Mouse (Mus musculus) forebrain, embryonic 12.5 days (tissue): ENCODE data around the gene Smim14. TPM values are rescaled to one million over a fixed set of nuclear protein-coding genes. Genes with fewer than 3 reads are reported as not detected.
"Not testable (repeated sequence)": the region's sequence is repeated elsewhere in the genome, so short reads cannot be mapped to it uniquely, and the experiment has no call there.

Source experiments
- ATAC-seq: fragments of 200-750 bp; cut with Nextera tagmentation; 2 replicates; pipeline ENCODE4 v1.8.0; 2017; ENCODE audit warnings: moderate TSS enrichment; ENCODE audit not compliant: low FRiP score
- H3K27ac ChIP-seq: fragments of 300-500 bp; sonication (generic); 2 replicates; pipeline ENCODE4 v1.5.1; 2016; ENCODE audit warnings: mild to moderate bottlenecking
- H3K27me3 ChIP-seq: fragments of 300-500 bp; sonication (generic); 2 replicates; pipeline ENCODE4 v1.6.1; 2016; ENCODE audit warnings: mild to moderate bottlenecking
- H3K36me3 ChIP-seq: fragments of 300-500 bp; sonication (generic); replicated peaks from 2 replicates; pipeline ENCODE4 v1.6.1; 2016; ENCODE audit warnings: mild to moderate bottlenecking
- H3K4me1 ChIP-seq: fragments of 300-500 bp; sonication (generic); 2 replicates; pipeline ENCODE4 v1.6.1; 2016
- H3K4me2 ChIP-seq: fragments of 300-500 bp; sonication (generic); 2 replicates; pipeline ENCODE4 v1.6.1; 2016; ENCODE audit warnings: mild to moderate bottlenecking, moderate library complexity
- H3K4me3 ChIP-seq: fragments of 300-500 bp; sonication (generic); replicated peaks from 2 replicates; pipeline ENCODE4 v1.5.1; 2016; ENCODE audit warnings: mild to moderate bottlenecking
- H3K9ac ChIP-seq: fragments of 300-500 bp; sonication (generic); 2 replicates; pipeline ENCODE4 v1.6.1; 2016; ENCODE audit warnings: mild to moderate bottlenecking
- H3K9me3 ChIP-seq: fragments of 300-500 bp; sonication (generic); 2 replicates; pipeline ENCODE4 v1.6.1; 2016
- WGBS: fragments of 180-500 bp; shearing (Covaris S2); methylation state at CpG from one replicate; pipeline ENCODE4 v1.1.7; 2016; 5-methylcytosine and 5-hydroxymethylcytosine counted together
- polyA plus RNA-seq: library from polyadenylated mRNA; unstranded; fragments of >200 nt; fragmentation: Nextera tagmentation; extraction: Ambion mirVana; gene quantifications from 2 replicates; pipeline ENCODE4 v1.2.1, GENCODE M21; 2016

Smim14 gene
- polyA plus RNA-seq, 1 experiment from 2014 or later: 113 TPM

DNA sequence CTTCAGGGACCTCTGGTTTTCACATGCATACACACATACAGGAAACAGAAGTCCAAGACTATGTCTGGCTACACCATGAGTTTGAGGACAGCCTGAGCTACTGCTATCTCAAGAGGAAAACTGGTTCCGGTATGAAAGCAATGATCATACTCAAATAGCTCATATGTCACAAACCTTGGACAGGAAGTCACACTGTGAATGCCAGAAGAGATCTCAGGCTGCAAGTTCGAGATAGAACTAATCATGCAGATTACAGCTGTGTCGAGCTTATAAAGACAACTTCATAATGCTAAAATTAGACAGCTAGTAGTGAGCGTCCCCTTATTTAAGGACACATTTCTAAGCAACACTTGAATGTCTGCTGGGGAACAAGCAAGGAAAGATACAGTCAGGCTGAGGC is 56.5 kb downstream of the Smim14 start:
- H3K9me3 ChIP-seq: no peaks in the 10 kb centered on the region
- H3K4me1 ChIP-seq: no peaks in the 10 kb centered on the region
- H3K4me2 ChIP-seq: no peak overlapping the region
- 87% methylated on average over 4 of the region's 4 CpGs for WGBS
- no peak for ATAC-seq
- no peaks in the 10 kb centered on the region for H3K27me3 ChIP-seq
- no peaks in the 10 kb centered on the region for H3K36me3 ChIP-seq
- H3K27ac ChIP-seq: no peak overlapping the region
- H3K9ac ChIP-seq: no peak overlapping the region
- H3K4me3 ChIP-seq: no peak overlapping the region

DNA sequence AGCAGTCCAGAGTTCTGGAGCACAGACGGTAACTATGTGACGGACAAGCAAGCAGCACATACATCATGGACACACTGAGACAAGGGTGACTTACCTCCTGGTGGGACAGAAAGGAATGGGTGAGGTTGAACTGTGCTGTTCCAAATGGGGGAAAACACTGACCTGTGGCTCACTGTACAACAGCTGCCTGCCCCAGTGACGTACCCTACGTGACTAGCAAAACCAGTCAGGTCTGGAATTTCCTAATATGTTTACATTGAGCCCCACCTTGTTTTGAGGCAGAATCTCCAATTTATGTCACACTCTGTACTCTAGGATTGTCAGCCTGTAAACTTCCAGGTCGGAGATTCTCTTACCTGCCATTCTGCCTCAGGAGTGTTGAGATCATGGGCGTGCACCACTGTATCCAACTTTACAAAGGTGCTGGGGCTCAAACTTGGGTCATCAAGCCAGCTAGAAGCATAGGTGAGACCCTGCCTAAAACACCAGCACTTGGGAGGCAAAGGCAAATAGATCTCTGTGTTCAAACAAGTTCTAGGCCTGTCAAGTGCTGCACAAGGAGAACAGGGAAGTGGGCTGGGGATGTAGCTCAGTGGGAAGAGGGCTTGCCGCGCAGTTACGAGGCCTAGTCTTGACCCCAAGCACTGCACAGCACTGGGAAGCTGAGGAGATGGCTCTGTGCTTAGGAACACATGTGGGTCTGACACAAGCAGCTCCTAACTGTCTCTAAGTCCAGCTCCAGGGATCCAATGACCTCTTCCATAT is 57.1 kb downstream of the Smim14 start:
- Histone ChIP-seq H3K9ac (no peak overlapping the region), H3K4me1 (no peaks in the 10 kb centered on the region), H3K27me3 (no peaks in the 10 kb centered on the region), H3K36me3 (no peaks in the 10 kb centered on the region), H3K4me3 (no peak overlapping the region), H3K9me3 (no peaks in the 10 kb centered on the region), H3K4me2 (no peak overlapping the region), H3K27ac (no peak overlapping the region)
- 93% methylated on average over 9 of the region's 9 CpGs for WGBS
- ATAC-seq: no peak

DNA sequence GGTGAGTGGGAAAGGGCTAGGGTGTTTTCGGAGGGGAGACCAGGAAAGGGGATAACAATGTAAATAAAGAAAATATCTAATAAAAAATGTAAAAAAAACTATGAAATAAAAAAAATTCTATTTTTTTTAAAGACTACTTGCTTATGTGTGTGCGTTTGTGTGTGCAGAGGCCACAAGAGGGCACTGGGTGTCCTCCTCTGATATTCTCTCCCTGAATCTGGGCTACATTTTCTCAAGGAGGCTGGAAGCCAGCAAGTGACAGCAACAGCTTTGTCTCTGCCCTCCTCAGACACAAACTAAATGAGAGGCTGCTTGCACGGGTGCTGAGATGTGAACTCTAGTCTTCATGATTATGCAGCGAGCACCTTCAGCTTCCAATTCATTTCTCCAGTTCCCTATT is 58.8 kb downstream of the Smim14 start:
- no peaks in the 10 kb centered on the region for H3K27me3 ChIP-seq
- no peaks in the 10 kb centered on the region for H3K36me3 ChIP-seq
- WGBS: 65% methylated on average over 4 of the region's 4 CpGs
- H3K4me3 ChIP-seq: no peak overlapping the region
- no peak for ATAC-seq
- H3K4me1 ChIP-seq: no peaks in the 10 kb centered on the region
- H3K27ac ChIP-seq: no peak overlapping the region
- no peak overlapping the region for H3K9ac ChIP-seq
- no peak overlapping the region for H3K4me2 ChIP-seq
- no peaks in the 10 kb centered on the region for H3K9me3 ChIP-seq

DNA sequence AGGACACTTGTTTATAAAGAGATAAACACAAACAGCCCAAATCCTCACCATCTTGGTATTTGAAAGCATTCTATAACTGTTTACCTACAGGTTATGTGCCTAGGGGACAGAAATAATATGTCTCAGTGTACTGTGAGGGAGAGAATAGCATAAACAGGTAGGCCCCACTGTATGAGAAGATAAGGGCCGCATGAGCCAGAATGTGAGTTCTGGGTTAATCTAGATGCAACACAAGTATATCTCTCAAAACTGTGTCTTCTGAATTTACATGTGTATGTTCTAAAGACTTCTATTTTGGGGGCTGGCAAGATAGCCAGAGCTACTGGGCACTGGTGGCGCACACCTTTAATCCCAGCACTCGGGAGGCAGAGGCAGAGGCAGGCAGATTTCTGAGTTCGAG is 60.2 kb downstream of the Smim14 start:
- WGBS: 97% methylated on average over 4 of the region's 4 CpGs
- not testable (repeated sequence) for H3K9ac ChIP-seq, H3K9me3 ChIP-seq, H3K27me3 ChIP-seq, H3K36me3 ChIP-seq, H3K4me3 ChIP-seq, ATAC-seq, H3K4me2 ChIP-seq, H3K4me1 ChIP-seq, H3K27ac ChIP-seq

DNA sequence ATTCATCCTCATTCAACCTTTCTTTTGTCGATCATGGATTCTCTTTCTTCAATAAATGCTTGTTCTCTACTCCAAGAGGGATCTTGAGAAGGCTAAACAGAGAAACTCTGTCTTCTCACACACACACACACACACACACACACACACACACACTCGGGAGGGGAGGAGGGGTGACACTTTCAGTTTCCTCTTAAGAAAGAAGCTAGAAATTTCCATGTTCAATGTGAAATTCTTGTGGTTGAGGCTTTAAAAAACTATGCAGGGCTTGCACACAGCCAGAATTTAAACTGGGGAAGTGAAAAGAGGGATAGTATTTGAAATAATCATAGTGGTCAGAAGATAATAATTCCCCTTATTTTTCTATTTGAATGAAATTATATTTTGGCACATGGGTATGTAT is 61.2 kb downstream of the Smim14 start:
- H3K4me2 ChIP-seq: no peak overlapping the region
- H3K9me3 ChIP-seq: no peaks in the 10 kb centered on the region
- no peak overlapping the region for H3K9ac ChIP-seq
- no peak for ATAC-seq
- no peak overlapping the region for H3K27ac ChIP-seq
- 91% methylated on average over 2 of the region's 2 CpGs for WGBS
- no peak overlapping the region for H3K4me3 ChIP-seq
- H3K27me3 ChIP-seq: no peaks in the 10 kb centered on the region
- H3K36me3 ChIP-seq: no peaks in the 10 kb centered on the region
- H3K4me1 ChIP-seq: 0 out of 2 replicates have a peak, but pooled peaks cover 3% of the 10 kb centered on the region

DNA sequence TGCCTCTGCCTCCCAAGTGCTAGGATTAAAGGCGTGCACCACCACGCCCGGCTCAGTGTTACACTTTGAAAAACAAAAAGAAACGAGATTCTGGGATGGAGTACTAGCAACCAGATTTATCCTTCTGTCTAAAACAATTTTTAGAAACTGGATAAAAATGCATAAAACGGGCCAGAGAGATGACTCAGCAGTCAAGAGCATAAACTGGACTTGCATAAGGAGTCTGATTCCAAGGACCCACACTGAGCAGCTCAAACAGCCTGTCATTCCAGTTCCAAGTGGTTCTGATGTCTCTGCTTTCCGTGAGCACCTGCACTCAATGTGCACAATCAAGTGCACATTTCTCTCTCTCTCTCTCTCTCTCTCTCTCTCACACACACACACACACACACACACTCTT is 67.2 kb downstream of the Smim14 start:
- peaks cover 24% of the 10 kb centered on the region for H3K36me3 ChIP-seq
- H3K9ac ChIP-seq: no peak overlapping the region
- H3K27ac ChIP-seq: no peak overlapping the region
- H3K4me1 ChIP-seq: 0 out of 2 replicates have a peak, but pooled peaks cover 3% of the 10 kb centered on the region
- no peaks in the 10 kb centered on the region for H3K27me3 ChIP-seq
- no peak overlapping the region for H3K4me2 ChIP-seq
- no peak for ATAC-seq
- no peaks in the 10 kb centered on the region for H3K9me3 ChIP-seq
- no peak overlapping the region for H3K4me3 ChIP-seq
- WGBS: 93% methylated on average over 6 of the region's 6 CpGs

DNA sequence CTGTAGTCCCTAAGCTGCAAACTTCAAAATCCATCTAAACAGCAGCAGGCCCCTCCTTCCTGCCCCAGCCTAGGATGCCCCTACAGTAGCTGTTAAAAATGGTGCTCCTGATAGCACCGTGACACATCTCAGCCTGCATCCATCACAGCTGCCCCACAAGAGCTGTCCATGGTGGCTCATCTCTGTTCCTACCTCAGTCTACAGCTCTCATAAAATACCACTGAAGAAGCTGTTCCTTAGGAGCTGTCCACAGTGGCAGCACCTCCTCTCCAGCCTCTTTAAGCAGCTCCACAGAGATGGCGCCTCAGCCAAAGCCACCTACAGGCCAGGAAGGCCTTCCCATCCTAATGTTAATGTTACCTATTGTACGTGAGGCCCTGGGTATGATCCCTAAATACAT is 70.1 kb downstream of the Smim14 start:
- Histone ChIP-seq H3K4me2 (no peak overlapping the region), H3K27me3 (no peaks in the 10 kb centered on the region), H3K4me1 (no peaks in the 10 kb centered on the region), H3K27ac (no peak overlapping the region), H3K9me3 (no peaks in the 10 kb centered on the region), H3K36me3 (peaks cover 24% of the 10 kb centered on the region), H3K9ac (no peak overlapping the region), H3K4me3 (no peak overlapping the region)
- 89% methylated on average over 3 of the region's 3 CpGs for WGBS
- no peak for ATAC-seq

DNA sequence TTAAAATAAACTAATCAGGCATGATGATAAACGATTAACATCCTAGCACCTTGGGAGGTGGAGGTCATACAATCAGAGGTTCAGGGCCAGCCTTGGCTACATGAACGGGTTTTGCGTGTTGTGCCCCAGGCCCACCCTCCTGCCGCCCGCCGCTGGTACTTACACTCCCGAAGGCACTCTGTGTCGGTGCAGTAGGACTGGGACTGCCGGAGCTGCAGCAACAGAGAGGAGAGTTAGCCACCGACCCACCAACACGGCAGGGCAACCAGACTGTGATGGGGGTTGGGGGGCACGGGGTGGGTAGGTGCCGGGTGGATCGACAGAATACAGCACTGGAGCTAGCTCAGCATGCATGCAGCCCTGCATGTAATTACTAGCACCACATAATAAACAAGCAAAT is 76.6 kb downstream of the Smim14 start:
- ATAC-seq: no peak
- Histone ChIP-seq H3K4me1 (no peaks in the 10 kb centered on the region), H3K27ac (no peak overlapping the region), H3K27me3 (no peaks in the 10 kb centered on the region), H3K36me3 (no peaks in the 10 kb centered on the region), H3K4me3 (no peak overlapping the region), H3K4me2 (no peak overlapping the region), H3K9ac (no peak overlapping the region), H3K9me3 (no peaks in the 10 kb centered on the region)
- WGBS: 91% methylated on average over 14 of the region's 14 CpGs

DNA sequence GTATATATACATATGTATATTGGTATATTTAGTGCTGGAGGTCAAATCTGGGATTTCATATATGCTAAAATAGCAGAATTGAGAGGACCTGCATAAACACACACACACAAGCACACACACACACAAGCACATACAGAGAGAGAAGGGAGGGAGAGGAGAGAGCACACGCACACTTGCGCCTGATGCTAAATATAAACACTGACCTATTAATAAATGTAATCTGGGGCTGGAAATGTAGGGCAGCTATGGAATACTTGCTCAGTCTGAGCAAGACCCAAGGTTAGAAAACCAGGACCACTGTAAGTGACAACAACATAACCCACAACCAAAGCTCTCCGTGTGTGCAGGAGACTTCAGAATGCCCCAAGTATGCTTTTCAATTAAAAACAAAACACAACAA is 77.5 kb downstream of the Smim14 start:
- no peaks in the 10 kb centered on the region for H3K27me3 ChIP-seq
- H3K4me3 ChIP-seq: no peak overlapping the region
- no peak overlapping the region for H3K9ac ChIP-seq
- H3K27ac ChIP-seq: no peak overlapping the region
- H3K36me3 ChIP-seq: no peaks in the 10 kb centered on the region
- 96% methylated on average over 3 of the region's 3 CpGs for WGBS
- no peaks in the 10 kb centered on the region for H3K9me3 ChIP-seq
- no peaks in the 10 kb centered on the region for H3K4me1 ChIP-seq
- no peak overlapping the region for H3K4me2 ChIP-seq
- no peak for ATAC-seq

DNA sequence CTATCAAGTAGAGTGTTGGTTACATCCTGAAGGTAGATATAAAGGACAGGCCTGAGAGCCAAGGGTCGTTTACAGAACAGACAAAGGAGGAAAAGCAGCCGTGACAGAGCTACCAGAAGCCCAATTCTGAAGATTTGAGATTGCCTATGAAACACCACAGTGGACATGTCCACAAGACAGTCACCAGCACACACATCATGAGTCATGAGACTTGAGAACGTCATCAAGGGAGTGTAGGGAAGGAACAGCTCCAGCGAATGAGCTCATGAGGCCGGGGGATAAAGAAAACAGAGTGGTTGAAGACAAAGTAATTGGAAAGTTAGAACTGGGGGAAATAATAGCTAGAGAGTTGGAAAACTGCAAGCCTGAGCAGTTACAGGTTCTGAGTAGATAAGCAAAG is 79.1 kb downstream of the Smim14 start:
- Histone ChIP-seq H3K36me3 (0 out of 2 replicates have a peak, but pooled peaks cover 4% of the 10 kb centered on the region), H3K4me3 (no peak overlapping the region), H3K9ac (no peak overlapping the region), H3K27me3 (no peaks in the 10 kb centered on the region), H3K4me2 (no peak overlapping the region), H3K9me3 (no peaks in the 10 kb centered on the region), H3K27ac (no peak overlapping the region), H3K4me1 (no peaks in the 10 kb centered on the region)
- WGBS: 83% methylated on average over 5 of the region's 5 CpGs
- ATAC-seq: no peak

DNA sequence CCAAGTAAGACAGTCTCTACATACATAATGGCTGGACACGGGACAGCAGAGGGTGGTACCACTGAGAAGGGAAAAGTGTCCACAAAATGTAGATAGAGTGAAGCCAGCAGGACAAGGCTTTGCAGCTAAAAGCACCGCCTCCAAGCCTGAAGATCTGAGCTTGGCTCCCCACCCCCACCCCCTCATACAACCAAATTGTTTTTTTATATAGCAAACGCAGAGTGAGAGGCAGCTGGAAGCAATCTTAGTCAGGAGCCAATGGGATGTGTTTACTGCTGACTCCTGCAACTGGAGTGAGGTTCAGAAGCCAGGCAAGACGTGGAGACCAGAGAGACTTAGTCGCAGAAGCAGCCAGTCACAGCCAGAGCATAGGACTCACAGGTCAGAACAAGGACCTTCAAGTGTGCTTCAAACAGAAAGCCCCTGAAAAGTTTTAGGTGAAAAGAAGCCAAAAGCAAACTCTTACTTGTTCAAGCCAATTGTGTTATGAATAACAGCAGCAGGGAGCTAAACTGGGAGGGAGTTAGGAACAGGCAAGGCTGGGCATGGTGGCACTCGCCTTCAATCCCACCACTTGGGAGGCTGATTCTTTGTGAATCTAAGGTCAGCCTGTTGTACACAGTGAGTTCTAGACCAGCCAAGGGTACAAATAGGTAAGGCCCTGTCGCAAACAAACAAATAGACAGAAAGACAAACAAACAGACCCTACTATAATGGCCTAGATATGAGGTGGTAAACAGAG is 79.7 kb downstream of the Smim14 start:
- Histone ChIP-seq H3K4me2 (no peak overlapping the region), H3K9me3 (no peaks in the 10 kb centered on the region), H3K4me3 (no peak overlapping the region), H3K27ac (no peak overlapping the region), H3K9ac (no peak overlapping the region), H3K27me3 (no peaks in the 10 kb centered on the region), H3K36me3 (0 out of 2 replicates have a peak, but pooled peaks cover 4% of the 10 kb centered on the region), H3K4me1 (no peaks in the 10 kb centered on the region)
- ATAC-seq: no peak
- 64% methylated on average over 7 of the region's 7 CpGs for WGBS

DNA sequence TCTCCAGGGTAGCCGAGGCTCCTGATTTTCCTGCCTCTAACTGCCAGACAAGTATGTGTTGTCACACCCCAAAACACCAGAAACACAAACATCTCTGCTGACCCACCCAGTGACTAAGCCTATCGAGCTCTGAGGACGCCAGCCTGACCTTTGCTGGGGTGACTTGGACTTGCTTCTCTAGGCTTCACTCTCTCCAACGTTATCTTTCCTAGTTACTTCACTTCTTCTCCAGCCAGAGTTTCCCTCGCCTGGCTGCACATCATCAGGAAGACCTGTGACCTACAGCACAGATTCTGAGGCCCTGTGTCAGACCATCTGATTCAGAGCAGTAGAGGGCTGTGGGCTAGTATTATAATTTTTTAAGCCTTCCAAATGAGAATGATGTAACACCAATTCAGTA is 82.2 kb downstream of the Smim14 start:
- no peak overlapping the region for H3K9ac ChIP-seq
- no peak overlapping the region for H3K4me3 ChIP-seq
- no peak overlapping the region for H3K4me2 ChIP-seq
- ATAC-seq: no peak
- no peaks in the 10 kb centered on the region for H3K4me1 ChIP-seq
- no peak overlapping the region for H3K27ac ChIP-seq
- H3K36me3 ChIP-seq: 0 out of 2 replicates have a peak, but pooled peaks cover 10% of the 10 kb centered on the region
- 85% methylated on average over 5 of the region's 5 CpGs for WGBS
- H3K9me3 ChIP-seq: no peaks in the 10 kb centered on the region
- H3K27me3 ChIP-seq: no peaks in the 10 kb centered on the region

DNA sequence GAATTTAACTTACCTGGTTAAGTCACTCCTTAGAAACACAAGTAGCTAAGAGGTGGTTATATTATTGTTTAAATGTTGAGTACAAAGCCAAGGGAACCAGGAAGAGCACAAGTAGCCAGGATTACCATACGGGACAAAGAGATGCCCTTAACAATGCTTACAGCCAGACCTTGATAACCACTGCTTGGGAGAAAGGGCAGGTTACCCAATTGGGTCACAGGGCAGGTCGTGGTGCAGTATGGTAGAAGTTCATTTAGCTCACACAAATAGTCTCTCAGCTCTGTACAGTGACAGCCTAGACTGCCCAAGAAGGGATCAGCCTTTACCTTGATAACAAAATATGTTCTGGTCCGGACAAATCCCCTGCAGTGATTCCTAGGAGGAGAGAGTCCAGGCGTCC is 88.0 kb downstream of the Smim14 start:
- Histone ChIP-seq H3K9ac (no peak overlapping the region), H3K4me1 (no peaks in the 10 kb centered on the region), H3K27ac (no peak overlapping the region), H3K36me3 (peaks cover 19% of the 10 kb centered on the region; the same call in 1 of the 2 replicates), H3K4me2 (no peak overlapping the region), H3K9me3 (no peaks in the 10 kb centered on the region), H3K4me3 (no peak overlapping the region), H3K27me3 (no peaks in the 10 kb centered on the region)
- no peak for ATAC-seq
- 83% methylated on average over 4 of the region's 4 CpGs for WGBS
